Mouse (Mus musculus) bone marrow, adult 2 months (tissue): ENCODE measurements around the gene Atp11a. TPM values are rescaled to one million over a fixed set of nuclear protein-coding genes. Genes with fewer than 3 reads are reported as not detected.

ENCODE experiments used
- H3K27ac ChIP-seq: fragments of 200-500 bp; 2 replicates; pipeline ENCODE4 v1.5.1; 2012; ENCODE audit warnings: low read depth, mild to moderate bottlenecking, control low read depth, inconsistent platforms, low read length; ENCODE audit not compliant: control insufficient read depth, poor library complexity, insufficient read depth
- H3K4me1 ChIP-seq: fragments of 200-500 bp; 2 replicates; pipeline ENCODE4 v1.6.1; 2011; ENCODE audit warnings: low read length; ENCODE audit not compliant: control insufficient read depth, insufficient read depth
- H3K4me3 ChIP-seq: fragments of 200-500 bp; replicated peaks from 2 replicates; pipeline ENCODE3; 2011; ENCODE audit warnings: mild to moderate bottlenecking, low read depth, low read length, control low read depth; ENCODE audit not compliant: control insufficient read depth
- CTCF ChIP-seq: fragments of 200-500 bp; IDR thresholded peaks from 2 replicates; pipeline ENCODE4 v1.5.1; 2011; ENCODE audit warnings: low read length, control low read depth; ENCODE audit not compliant: control insufficient read depth, insufficient read depth
- POLR2A ChIP-seq: fragments of 200-500 bp; IDR thresholded peaks from 2 replicates; pipeline ENCODE4 v1.6.1; 2011; ENCODE audit warnings: low read depth, mild to moderate bottlenecking, control low read depth, low read length, borderline replicate concordance; ENCODE audit not compliant: control insufficient read depth
- WGBS: fragments of 180-500 bp; shearing (Covaris S2); methylation state at CpG from one replicate; pipeline ENCODE4 v1.1.7; 2018; 5-methylcytosine and 5-hydroxymethylcytosine counted together
- polyA plus RNA-seq: library from polyadenylated mRNA; stranded (reverse); fragments of >200 nt; gene quantifications from 2 replicates; pipeline ENCODE4 v1.2.4, GENCODE M21; 2011; ENCODE audit warnings: low replicate concordance; ENCODE audit not compliant: missing spikeins, insufficient read depth, insufficient read length

Gene Atp11a
- polyA plus RNA-seq, 1 experiment: 28.4 TPM

DNA sequence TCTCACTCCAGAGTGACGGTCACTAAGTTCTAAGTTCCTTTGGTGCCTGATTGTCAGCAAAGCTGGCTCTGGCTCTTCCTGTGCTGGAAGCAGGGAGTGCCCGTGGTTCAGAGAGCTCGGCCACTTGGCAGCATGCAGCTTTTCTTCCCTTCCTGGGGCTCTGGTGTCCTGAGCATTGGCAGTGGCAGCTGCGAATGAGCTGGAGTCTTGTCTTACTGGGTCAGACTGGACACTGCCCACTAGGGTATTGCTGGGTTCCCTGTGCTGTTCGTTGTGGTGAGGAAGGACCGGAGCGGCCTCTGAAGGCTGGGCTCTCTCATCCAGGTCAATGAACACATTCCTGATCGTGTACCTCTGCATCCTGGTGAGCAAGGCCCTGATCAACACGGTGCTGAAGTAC, 70.3 kb downstream of the Atp11a start:
- no peak overlapping the region for H3K27ac ChIP-seq
- WGBS: 81% methylated on average over 9 of the region's 9 CpGs
- TF ChIP-seq CTCF (no peak), POLR2A (no peak)
- H3K4me1 ChIP-seq: peaks cover 2% of the 10 kb centered on the region; the same call in 1 of the 2 replicates
- H3K4me3 ChIP-seq: no peak overlapping the region

DNA sequence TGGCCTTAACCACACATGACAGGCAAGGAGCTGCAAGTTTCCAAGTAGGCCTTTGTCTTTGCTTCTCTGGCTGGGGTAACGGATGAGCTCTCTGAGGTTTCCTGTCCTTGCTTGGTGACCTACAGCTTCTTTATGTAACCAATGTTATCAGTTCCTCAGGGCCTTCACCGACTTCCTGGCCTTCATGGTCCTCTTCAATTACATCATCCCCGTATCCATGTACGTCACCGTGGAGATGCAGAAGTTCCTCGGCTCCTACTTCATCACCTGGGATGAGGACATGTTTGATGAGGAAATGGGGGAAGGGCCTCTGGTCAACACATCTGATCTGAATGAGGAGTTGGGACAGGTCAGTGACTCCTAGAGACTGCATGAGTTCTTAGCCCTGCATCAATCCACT, 71.5 kb downstream of the Atp11a start:
- 34% methylated on average over 6 of the region's 6 CpGs for WGBS
- no peak overlapping the region for H3K27ac ChIP-seq
- H3K4me1 ChIP-seq: peaks cover 2% of the 10 kb centered on the region; the same call in 1 of the 2 replicates
- no peak overlapping the region for H3K4me3 ChIP-seq
- TF ChIP-seq POLR2A (no peak), CTCF (no peak)

DNA sequence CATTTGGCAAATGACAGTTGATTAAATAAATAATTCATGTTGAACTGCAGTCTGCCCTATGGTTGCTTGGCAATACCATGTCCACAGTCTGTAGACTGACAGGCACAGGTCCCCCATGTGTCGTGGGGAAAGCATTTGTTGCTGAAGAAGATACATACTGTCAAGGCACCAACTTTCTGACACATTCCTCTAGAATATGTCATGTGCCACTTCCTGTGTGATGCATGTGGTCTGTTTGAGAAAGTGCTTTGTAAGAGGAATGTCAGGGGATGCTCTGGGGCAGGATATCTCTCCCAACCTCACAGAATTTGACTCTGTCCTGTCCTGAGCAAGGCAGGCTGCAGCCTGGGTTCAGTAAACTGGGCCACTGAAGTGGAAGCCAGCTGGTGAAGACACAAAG, 72.6 kb downstream of the Atp11a start:
- Histone ChIP-seq H3K27ac (no peak overlapping the region), H3K4me1 (peaks cover 2% of the 10 kb centered on the region; the same call in 1 of the 2 replicates), H3K4me3 (no peak overlapping the region)
- WGBS: 62% methylated on average over 1 of the region's 1 CpGs
- TF ChIP-seq CTCF: no peak
- TF ChIP-seq POLR2A: no peak

DNA sequence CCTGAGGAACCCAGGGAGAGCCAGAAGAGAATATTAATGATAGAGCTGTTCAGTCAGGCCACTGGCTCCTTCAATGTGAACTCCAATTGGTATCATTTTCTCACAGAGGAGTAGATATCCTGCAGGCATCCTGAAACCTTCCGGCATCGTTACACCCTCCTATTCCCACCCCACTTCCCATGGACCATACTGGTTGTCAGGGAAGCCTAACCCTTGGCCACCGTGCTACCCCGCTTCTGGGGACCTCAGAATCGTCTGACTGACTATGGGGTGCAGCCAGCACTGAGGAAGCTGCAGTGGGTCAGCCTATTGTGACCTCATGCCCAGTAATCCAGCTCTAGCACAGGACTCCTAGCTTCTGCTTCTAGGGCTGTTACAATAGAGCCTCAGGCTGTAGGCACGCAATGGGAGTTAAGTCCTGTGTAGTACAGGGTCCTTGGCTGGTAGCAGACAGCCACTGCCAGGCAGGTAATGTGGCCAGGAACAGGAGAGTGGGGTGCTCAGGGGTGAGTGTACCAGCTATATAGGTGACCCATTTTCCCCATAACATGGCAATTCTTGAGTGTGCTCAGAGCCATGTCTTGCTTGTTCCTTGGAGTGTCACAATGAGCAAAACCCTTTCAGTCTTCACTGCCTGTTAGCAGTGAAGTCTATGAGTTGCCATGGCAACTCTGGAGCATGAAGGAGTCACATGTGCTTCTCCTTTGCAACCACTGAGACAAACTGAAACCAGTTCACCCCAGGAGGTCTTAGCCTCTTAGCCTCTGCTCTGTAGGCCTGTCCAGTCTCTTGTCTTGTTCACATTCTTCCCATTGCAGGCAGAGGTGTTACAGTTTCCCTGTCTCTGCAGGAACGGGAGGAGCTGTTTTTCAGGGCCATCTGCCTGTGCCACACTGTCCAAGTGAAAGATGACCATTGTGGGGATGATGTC, 75.1 kb downstream of the Atp11a start:
- 89% methylated on average over 7 of the region's 7 CpGs for WGBS
- no peaks in the 10 kb centered on the region; the same call in 1 of the 2 replicates for H3K4me1 ChIP-seq
- H3K4me3 ChIP-seq: no peak overlapping the region
- H3K27ac ChIP-seq: no peak overlapping the region
- no peak for TF ChIP-seq POLR2A
- no peak for TF ChIP-seq CTCF

DNA sequence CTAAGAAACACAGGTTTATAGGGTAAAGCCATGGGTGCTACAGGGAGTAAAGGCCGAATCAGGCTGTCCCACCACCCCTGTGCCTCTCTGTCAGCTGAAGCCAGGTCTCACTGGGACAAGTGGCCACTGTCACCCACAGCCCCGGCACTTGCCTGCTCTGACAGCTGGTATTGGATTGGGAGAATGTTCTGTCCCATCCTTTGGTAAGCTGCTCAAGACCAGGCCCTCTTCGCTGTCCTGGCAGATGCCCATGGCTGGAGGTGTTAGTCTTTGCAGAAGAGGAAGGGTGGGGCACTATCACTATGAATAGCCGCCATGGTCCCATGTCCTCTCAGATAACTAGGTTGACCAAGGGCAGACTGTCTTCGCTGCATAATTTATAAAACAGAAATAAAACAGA, 76.8 kb downstream of the Atp11a start:
- Histone ChIP-seq H3K27ac (no peak overlapping the region), H3K4me3 (no peak overlapping the region), H3K4me1 (no peaks in the 10 kb centered on the region)
- TF ChIP-seq POLR2A: no peak
- TF ChIP-seq CTCF: no peak
- 85% methylated on average over 5 of the region's 5 CpGs for WGBS

DNA sequence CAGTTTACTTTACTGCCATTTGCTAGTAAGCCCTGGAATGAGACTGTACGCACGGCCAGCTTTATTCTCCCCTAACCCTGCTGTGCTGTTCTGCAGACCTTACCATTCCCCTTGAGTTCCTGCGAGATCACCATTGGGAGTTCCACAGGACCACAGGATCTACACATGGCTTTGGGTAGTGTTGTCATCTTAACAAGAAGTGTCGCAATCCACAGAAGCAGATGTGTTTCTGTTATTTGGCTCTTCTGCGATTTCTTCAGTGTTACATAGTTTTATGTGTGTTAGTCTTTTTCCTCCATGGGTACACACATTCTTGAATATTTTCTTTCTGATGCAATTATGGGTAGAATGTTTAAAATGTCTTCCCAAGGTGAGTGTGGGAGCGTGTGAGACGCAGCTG, 84.0 kb downstream of the Atp11a start:
- WGBS: 60% methylated on average over 7 of the region's 7 CpGs
- Histone ChIP-seq H3K4me1 (peaks cover 3% of the 10 kb centered on the region; the same call in 1 of the 2 replicates), H3K4me3 (no peak overlapping the region), H3K27ac (no peak overlapping the region)
- TF ChIP-seq POLR2A (no peak), CTCF (no peak)

DNA sequence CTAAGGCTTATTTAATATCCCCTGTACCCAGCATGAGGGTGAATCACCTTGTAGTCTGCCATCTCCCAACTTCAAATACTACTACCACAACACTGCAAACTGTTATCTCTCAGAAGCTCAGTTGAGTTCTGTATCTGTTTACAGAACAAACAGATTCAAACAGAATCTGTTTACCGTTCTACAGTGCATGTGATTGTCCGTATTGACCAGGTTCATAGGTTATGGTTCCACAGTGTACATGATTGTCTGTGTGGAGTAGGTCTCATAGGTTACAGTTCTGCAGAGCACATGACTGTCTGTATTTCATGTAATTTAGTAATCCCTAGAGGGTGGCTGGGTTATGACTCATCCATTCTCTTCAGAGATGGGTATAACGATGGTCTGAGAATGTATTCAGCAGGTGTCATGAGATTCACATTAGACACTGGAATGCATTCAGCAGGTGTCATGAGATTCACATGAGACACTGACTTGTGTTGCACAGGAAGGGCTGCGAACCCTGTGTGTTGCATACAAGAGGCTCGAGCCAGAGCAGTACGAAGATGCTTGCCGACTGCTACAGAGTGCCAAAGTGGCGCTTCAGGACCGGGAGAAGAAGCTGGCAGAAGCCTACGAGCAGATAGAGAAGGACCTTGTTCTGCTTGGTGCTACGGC, 85.7 kb downstream of the Atp11a start:
- no peak overlapping the region for H3K27ac ChIP-seq
- H3K4me1 ChIP-seq: peaks cover 3% of the 10 kb centered on the region; the same call in 1 of the 2 replicates
- WGBS: 80% methylated on average over 11 of the region's 11 CpGs
- H3K4me3 ChIP-seq: no peak overlapping the region
- no peak for TF ChIP-seq POLR2A
- TF ChIP-seq CTCF: no peak

DNA sequence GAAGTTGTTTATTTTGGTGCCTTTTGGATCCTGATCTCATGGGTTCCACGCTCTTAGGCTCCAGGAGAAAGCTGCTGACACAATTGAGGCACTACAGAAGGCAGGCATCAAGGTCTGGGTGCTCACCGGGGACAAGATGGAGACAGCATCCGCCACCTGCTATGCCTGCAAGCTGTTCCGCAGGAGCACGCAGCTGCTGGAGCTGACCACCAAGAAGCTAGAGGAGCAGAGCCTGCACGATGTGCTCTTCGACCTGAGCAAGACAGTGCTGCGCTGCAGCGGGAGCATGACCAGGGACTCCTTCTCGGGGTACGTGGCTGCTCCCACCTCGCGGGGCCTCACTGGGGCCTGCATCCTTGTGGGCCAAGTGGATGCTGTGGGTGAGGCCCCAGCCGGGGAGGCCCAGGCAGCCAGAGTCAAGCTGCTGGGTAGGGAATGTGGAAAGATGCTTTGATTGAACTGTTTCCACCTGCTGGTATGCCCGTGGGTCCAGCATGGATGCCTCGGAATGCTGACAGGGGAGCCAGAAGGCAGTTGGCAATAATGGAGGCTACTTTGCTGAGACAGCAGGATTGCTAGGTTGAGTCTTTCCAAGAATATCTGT, 87.6 kb downstream of the Atp11a start:
- 90% methylated on average over 16 of the region's 16 CpGs for WGBS
- H3K4me3 ChIP-seq: no peak overlapping the region
- TF ChIP-seq POLR2A (no peak), CTCF (no peak)
- no peak overlapping the region for H3K27ac ChIP-seq
- H3K4me1 ChIP-seq: peaks cover 3% of the 10 kb centered on the region; the same call in 1 of the 2 replicates

DNA sequence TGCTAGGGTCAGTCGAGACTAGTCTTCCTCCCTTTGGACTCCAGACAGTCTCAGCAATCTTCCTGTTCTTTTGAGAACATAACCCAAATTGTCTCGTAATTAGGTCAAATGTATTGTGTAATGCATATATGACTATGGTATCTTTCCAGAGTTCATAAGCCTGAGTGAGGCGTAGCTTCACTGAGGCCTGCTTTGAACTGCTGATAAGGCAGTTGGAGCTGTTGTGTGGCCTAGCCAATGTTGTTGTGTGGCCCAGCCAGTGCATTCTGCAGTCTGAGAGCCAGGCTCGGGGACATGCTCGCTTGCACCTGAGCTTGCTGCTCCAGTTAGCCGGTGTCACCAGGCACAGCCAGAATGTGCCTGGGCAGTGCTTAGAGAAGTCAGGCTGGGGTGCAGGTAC, 89.6 kb downstream of the Atp11a start:
- no peak overlapping the region for H3K4me3 ChIP-seq
- H3K27ac ChIP-seq: no peak overlapping the region
- no peak for TF ChIP-seq CTCF
- no peak for TF ChIP-seq POLR2A
- no peaks in the 10 kb centered on the region for H3K4me1 ChIP-seq
- 76% methylated on average over 6 of the region's 6 CpGs for WGBS
